25 mouse cellular contexts compared by ENCODE assay signal in the genomic region with DNA sequence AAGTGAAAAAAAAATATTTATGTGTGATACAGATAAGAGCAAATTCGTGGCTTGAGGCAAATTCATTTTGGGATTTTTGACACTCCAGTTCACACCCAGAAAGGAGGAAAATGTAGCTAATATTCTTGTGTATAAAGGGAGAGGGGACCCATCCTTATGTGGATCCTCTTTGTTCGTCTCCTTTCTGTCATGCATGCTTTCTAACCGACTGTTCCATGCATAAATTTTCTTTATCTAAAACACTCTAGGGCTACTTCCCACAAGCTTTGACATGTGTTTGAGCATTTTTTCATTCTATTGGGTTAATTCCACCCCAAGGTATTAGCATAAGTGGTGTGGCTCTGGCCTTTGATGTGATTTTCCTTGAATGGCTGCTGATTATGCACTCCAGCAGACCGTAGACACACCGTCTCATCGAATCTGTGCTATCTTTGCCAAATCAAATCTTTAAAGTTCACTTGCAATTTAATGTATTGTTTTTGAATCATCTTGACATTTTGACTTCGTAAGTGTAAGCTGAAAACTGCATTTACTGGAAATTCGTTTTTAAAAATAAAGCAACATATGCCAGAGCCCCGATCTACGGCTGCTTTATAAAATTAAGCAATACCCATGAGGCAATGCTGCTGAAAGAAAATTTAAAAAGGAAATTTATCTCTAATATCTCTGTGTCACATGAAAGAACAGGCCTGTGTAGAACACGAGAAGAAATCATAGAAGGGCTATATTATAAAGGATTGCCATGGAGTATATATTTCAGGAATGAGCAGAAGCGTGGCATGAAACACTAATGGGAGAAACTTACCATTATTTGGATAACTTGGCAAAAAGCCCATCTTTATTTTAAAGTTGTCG. TPM values are rescaled to one million over a fixed set of nuclear protein-coding genes. Genes with fewer than 3 reads are reported as not detected.
DNase-seq lines count a peak whose midpoint lies in the region; ATAC-seq and TF ChIP-seq lines count a peak whose summit lies in the region.
"Had no signal": no experiment of that assay in that cellular context is flagged by ENCODE, and none has a peak within 500 bp of the region (broad histone marks: within the 10 kb centered on the region; RNA-seq: fewer than 3 reads in every experiment).

No protein-coding gene starts in this region.

- H3K4me1 ChIP-seq in hindbrain, embryonic 11.5 days (replicated peaks; ENCODE audit: control insufficient read depth, insufficient read depth, low read length): no peaks in the 10 kb centered on the region
- no peaks in the 10 kb centered on the region for H3K4me1 ChIP-seq in hindbrain, embryonic 10.5 days (replicated peaks)
- H3K4me1 ChIP-seq in forebrain, postnatal 0 days (ENCODE audit: insufficient read depth): no peaks in the 10 kb centered on the region
- H3K4me1 ChIP-seq in midbrain, embryonic 12.5 days: no peaks in the 10 kb centered on the region
- H3K4me1 ChIP-seq: heart, embryonic 15.5 days; limb, embryonic 15.5 days had no signal

- no peaks in the 10 kb centered on the region for H3K9me3 ChIP-seq in hindbrain, embryonic 11.5 days (ENCODE audit: control insufficient read depth, low read length)
- no peaks in the 10 kb centered on the region for H3K9me3 ChIP-seq in hindbrain, embryonic 10.5 days
- no peaks in the 10 kb centered on the region for H3K9me3 ChIP-seq in forebrain, postnatal 0 days (ENCODE audit: low read length)
- no peaks in the 10 kb centered on the region for H3K9me3 ChIP-seq in midbrain, embryonic 12.5 days
- H3K9me3 ChIP-seq: heart, embryonic 15.5 days; limb, embryonic 15.5 days had no signal

- no peak for TF ChIP-seq CTCF in forebrain, postnatal 0 days (IDR thresholded peaks at IDR 0.05; ENCODE audit: low read depth)

- no peaks in the 10 kb centered on the region for H3K36me3 ChIP-seq in hindbrain, embryonic 11.5 days (ENCODE audit: control insufficient read depth, insufficient read depth, low read length)
- no peaks in the 10 kb centered on the region for H3K36me3 ChIP-seq in hindbrain, embryonic 10.5 days
- no peaks in the 10 kb centered on the region for H3K36me3 ChIP-seq in forebrain, postnatal 0 days (ENCODE audit: insufficient read depth)
- no peaks in the 10 kb centered on the region for H3K36me3 ChIP-seq in midbrain, embryonic 12.5 days
- H3K36me3 ChIP-seq: heart, embryonic 15.5 days; limb, embryonic 15.5 days had no signal

- no peaks in the 10 kb centered on the region for H3K27me3 ChIP-seq in hindbrain, embryonic 11.5 days (ENCODE audit: control insufficient read depth, insufficient read depth, low read length)
- no peaks in the 10 kb centered on the region for H3K27me3 ChIP-seq in hindbrain, embryonic 10.5 days (ENCODE audit: insufficient read depth, poor library complexity, severe bottlenecking)
- no peaks in the 10 kb centered on the region for H3K27me3 ChIP-seq in forebrain, postnatal 0 days (ENCODE audit: insufficient read depth, low read length)
- H3K27me3 ChIP-seq in midbrain, embryonic 12.5 days: no peaks in the 10 kb centered on the region
- H3K27me3 ChIP-seq: heart, embryonic 15.5 days; limb, embryonic 15.5 days had no signal

- 79% methylated on average over 13 of the region's 13 CpGs for WGBS in hindbrain, embryonic 11.5 days
- WGBS in hindbrain, embryonic 10.5 days: 78% methylated on average over 13 of the region's 13 CpGs
- WGBS in forebrain, postnatal 0 days: 47% methylated on average over 13 of the region's 13 CpGs
- WGBS in midbrain, embryonic 12.5 days: 56% methylated on average over 13 of the region's 13 CpGs

- H3K4me3 ChIP-seq in hindbrain, embryonic 11.5 days (ENCODE audit: low read depth, low read length): no peak overlapping the region
- H3K4me3 ChIP-seq in hindbrain, embryonic 10.5 days: no peak overlapping the region
- H3K4me3 ChIP-seq in forebrain, postnatal 0 days (ENCODE audit: low read depth, low read length): no peak overlapping the region
- H3K4me3 ChIP-seq in midbrain, embryonic 12.5 days: no peak overlapping the region
- H3K4me3 ChIP-seq: heart, embryonic 15.5 days; limb, embryonic 15.5 days had no signal

- H3K4me2 ChIP-seq in hindbrain, embryonic 11.5 days (replicated peaks; ENCODE audit: low read depth, low read length): no peak overlapping the region
- no peak overlapping the region for H3K4me2 ChIP-seq in forebrain, postnatal 0 days (ENCODE audit: low read depth)
- no peak overlapping the region for H3K4me2 ChIP-seq in midbrain, embryonic 12.5 days (replicated peaks)
- H3K4me2 ChIP-seq: heart, embryonic 15.5 days; limb, embryonic 15.5 days; lung, embryonic 14.5 days had no signal

- peak; percentile 56; the same call in 1 of the 2 replicates for ATAC-seq in hindbrain, embryonic 11.5 days (ENCODE audit: low FRiP score)
- peak; percentile 74 for ATAC-seq in forebrain, postnatal 0 days
- peak; percentile 84 for ATAC-seq in midbrain, embryonic 12.5 days (ENCODE audit: low FRiP score, low read depth)
- no peak for ATAC-seq in erythroid progenitor cell, adult 5-6 weeks (replicated peaks; ENCODE audit: low FRiP score, poor library complexity, severe bottlenecking)
- ATAC-seq: CD4-positive, CD25-positive, alpha-beta regulatory T cell, adult 4 months; inflammation-experienced regulatory T-cells, adult 6 months had no signal

- no peak overlapping the region for H3K27ac ChIP-seq in hindbrain, embryonic 11.5 days (ENCODE audit: low read depth, low read length)
- no peak overlapping the region for H3K27ac ChIP-seq in hindbrain, embryonic 10.5 days
- 0 out of 2 replicates have a peak overlapping the region, but pooled peaks have one; percentile 15 for H3K27ac ChIP-seq in forebrain, postnatal 0 days (ENCODE audit: low read depth, low read length)
- no peak overlapping the region for H3K27ac ChIP-seq in midbrain, embryonic 12.5 days (replicated peaks)
- H3K27ac ChIP-seq: heart, embryonic 15.5 days; kidney, postnatal 0 days; limb, embryonic 15.5 days; liver, embryonic 14.5 days had no signal

- no peak for DNase-seq in hindbrain, embryonic 11.5 days (ENCODE audit: low spot score)
- no peak for DNase-seq in hindbrain, embryonic 10.5 days (ENCODE audit: low spot score)
- peak; percentile 25 for DNase-seq in forebrain, postnatal 0 days
- DNase-seq in testis, postnatal 10 days (ENCODE audit: low spot score): no peak
- no peak for DNase-seq in thymus, postnatal 4 days
- DNase-seq: adrenal gland, postnatal 25 days; cerebellum, postnatal 10 days; gastrocnemius, postnatal 36 days; heart, postnatal 36 days; kidney, adult 18-20 months; layer of hippocampus, adult 9-11 months; left cerebral cortex, postnatal 4 days; lung, embryonic 14.5 days; thymus, adult 2 months had no signal

- no peak overlapping the region for H3K9ac ChIP-seq in hindbrain, embryonic 11.5 days (ENCODE audit: low read depth, low read length)
- H3K9ac ChIP-seq in forebrain, postnatal 0 days: no peak overlapping the region
- H3K9ac ChIP-seq in midbrain, embryonic 12.5 days (replicated peaks): no peak overlapping the region
- H3K9ac ChIP-seq: heart, embryonic 15.5 days; limb, embryonic 15.5 days; liver, embryonic 14.5 days; lung, embryonic 14.5 days had no signal

RNA-seq across cellular contexts. Expression of a gene that starts 21.8 kb away (rescaled TPM):
- 2.0 and 2.7 TPM in 2 replicates for polyA plus RNA-seq in hindbrain, embryonic 11.5 days (2014; fragmentation: Nextera tagmentation; extraction: Ambion mirVana)
- polyA plus RNA-seq in hindbrain, embryonic 10.5 days (2016; fragmentation: Nextera tagmentation; extraction: Ambion mirVana): 1.5 and 2.2 TPM in 2 replicates
- total RNA-seq in forebrain, postnatal 0 days (2014; rRNA removed): 0.54 and 0.90 TPM in 2 replicates
- polyA plus RNA-seq in forebrain, postnatal 0 days (2015; fragmentation: Nextera tagmentation; extraction: Ambion mirVana): 0.79 and 0.81 TPM in 2 replicates
- 1.3 and 1.7 TPM in 2 replicates for polyA plus RNA-seq in midbrain, embryonic 12.5 days (2016; fragmentation: Nextera tagmentation; extraction: Ambion mirVana)
- total RNA-seq in erythroid progenitor cell, adult 5-6 weeks (2015; ENCODE audit: low replicate concordance): 0.84 TPM in 1 of 2 replicates, not detected in the other
- total RNA-seq in erythroid progenitor cell, adult 5-6 weeks (2017; ENCODE audit: low replicate concordance): 0.26 TPM in 1 of 2 replicates, not detected in the other
- polyA plus RNA-seq: CD4-positive, CD25-positive, alpha-beta regulatory T cell, adult 4 months; inflammation-experienced regulatory T-cells, adult 6 months had no signal

RNA-seq across cellular contexts. Expression of a gene that starts 23.6 kb away (rescaled TPM):
- polyA plus RNA-seq in hindbrain, embryonic 11.5 days (2014; fragmentation: Nextera tagmentation; extraction: Ambion mirVana): 0.76 and 1.0 TPM in 2 replicates
- 0.24 and 0.90 TPM in 2 replicates for polyA plus RNA-seq in hindbrain, embryonic 10.5 days (2016; fragmentation: Nextera tagmentation; extraction: Ambion mirVana)
- 0.90 and 2.0 TPM in 2 replicates for total RNA-seq in forebrain, postnatal 0 days (2014; rRNA removed)
- polyA plus RNA-seq in forebrain, postnatal 0 days (2015; fragmentation: Nextera tagmentation; extraction: Ambion mirVana): 0.76 and 0.84 TPM in 2 replicates
- polyA plus RNA-seq in midbrain, embryonic 12.5 days (2016; fragmentation: Nextera tagmentation; extraction: Ambion mirVana): 0.34 TPM in 1 of 2 replicates, not detected in the other
- not detected in 2 replicates for total RNA-seq in erythroid progenitor cell, adult 5-6 weeks (2015; ENCODE audit: low replicate concordance)
- total RNA-seq in erythroid progenitor cell, adult 5-6 weeks (2017; ENCODE audit: low replicate concordance): not detected in 2 replicates
- total RNA-seq: gastrocnemius, adult 18-20 months; gastrocnemius, postnatal 36 days; heart, postnatal 36 days; megakaryocyte, adult 5-6 weeks had no signal
- polyA plus RNA-seq: CD4-positive, CD25-positive, alpha-beta regulatory T cell, adult 4 months; embryonic facial prominence, embryonic 11.5 days; inflammation-experienced regulatory T-cells, adult 6 months; limb, embryonic 15.5 days; liver, embryonic 14.5 days had no signal
